Mouse (Mus musculus) common myeloid progenitor, adult 5-6 weeks (primary cell): ENCODE measurements at regions not wholly inside any gene's neighbourhood (a gene's known extent, or its start where the extent isn't known, plus 50 kb on each side); places are given as distances from the start of the nearest gene placed in this dataset.

ENCODE experiments used
- ATAC-seq: replicated peaks from 2 replicates; pipeline ENCODE4 v1.8.0; 2016; ENCODE audit warnings: low read depth, mild to moderate bottlenecking, moderate TSS enrichment, inconsistent platforms; ENCODE audit not compliant: poor library complexity, severe bottlenecking

DNA sequence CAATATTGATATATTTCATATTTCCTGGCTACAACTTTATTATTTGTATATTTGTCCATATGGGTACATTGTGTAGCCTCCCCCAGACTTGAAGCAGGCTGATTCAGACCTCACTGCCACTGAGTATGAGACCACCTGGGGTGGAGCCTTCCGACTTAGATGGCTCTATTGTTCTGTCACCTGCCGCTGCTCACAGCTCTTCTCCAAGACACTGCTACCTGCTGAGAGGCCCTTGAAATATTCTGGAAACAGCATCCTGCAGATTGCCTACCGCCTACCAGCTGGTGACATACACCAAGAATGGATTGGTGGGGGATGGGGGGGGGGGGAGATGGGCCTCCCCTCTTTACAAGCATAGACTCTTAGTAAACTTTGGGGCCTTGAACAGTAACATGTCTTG lies 2778.7 kb downstream of the Gm37988 start:
- no peak for ATAC-seq

- ATAC-seq, result no peak
These were observed 2783.6 kb downstream of the Gm37988 start for GRCm38 (mm10) chr1:7591327-7591726.
